Mouse (Mus musculus): ENCODE measurements around the gene Fam19a4.

Gene Fam19a4

GRCm38 (mm10) chr6:97060074-97060681 lies at the start of gene Fam19a4:
TSS of gene Fam19a4 (minus strand) at chr6:97060413.
- peak; percentile 51 for DNase-seq

- DNase-seq: peak; percentile 70
Observed at GRCm38 (mm10) chr6:97106777-97107176, 46.6 kb upstream of the Fam19a4 start.

- no peak for DNase-seq
Observed at GRCm38 (mm10) chr6:97106106-97106505, 45.9 kb upstream of the Fam19a4 start.

- no peak for DNase-seq
Observed at GRCm38 (mm10) chr6:97104264-97104852, 44.1 kb upstream of the Fam19a4 start.

- DNase-seq: no peak
Observed at GRCm38 (mm10) chr6:97101958-97102702, 41.9 kb upstream of the Fam19a4 start.

- DNase-seq: peak; percentile 9
Observed at GRCm38 (mm10) chr6:97101190-97101957, 41.2 kb upstream of the Fam19a4 start.

- no peak for DNase-seq
Observed at GRCm38 (mm10) chr6:97082336-97082735, 22.1 kb upstream of the Fam19a4 start.

- no peak for DNase-seq
Observed at GRCm38 (mm10) chr6:97080016-97080415, 19.8 kb upstream of the Fam19a4 start.

- DNase-seq: no peak
Observed at GRCm38 (mm10) chr6:97059599-97059998, 614 bp downstream of the Fam19a4 start.

GRCm38 (mm10) chr6:97052196-97052770 lies 7.9 kb downstream of the Fam19a4 start:
- DNase-seq: no peak

- no peak for DNase-seq
Observed at GRCm38 (mm10) chr6:97048403-97048802, 11.8 kb downstream of the Fam19a4 start.

GRCm38 (mm10) chr6:97046541-97046940 lies 13.7 kb downstream of the Fam19a4 start:
- no peak for DNase-seq

- no peak for DNase-seq
Observed at GRCm38 (mm10) chr6:97027110-97027677, 33.0 kb downstream of the Fam19a4 start.

GRCm38 (mm10) chr6:97019323-97019722 lies 40.9 kb downstream of the Fam19a4 start:
- no peak for DNase-seq

- no peak for DNase-seq
Observed at GRCm38 (mm10) chr6:97016711-97017110, 43.5 kb downstream of the Fam19a4 start.

- DNase-seq: no peak
Observed at GRCm38 (mm10) chr6:97016018-97016417, 44.2 kb downstream of the Fam19a4 start.

GRCm38 (mm10) chr6:97006513-97007094 lies 53.6 kb downstream of the Fam19a4 start:
- peak; percentile 62 for DNase-seq

GRCm38 (mm10) chr6:97005038-97005437 lies 55.2 kb downstream of the Fam19a4 start:
- peak; percentile 37 for DNase-seq

- DNase-seq: no peak
Observed at GRCm38 (mm10) chr6:96995556-96996159, 64.6 kb downstream of the Fam19a4 start.

GRCm38 (mm10) chr6:96991741-96992140 lies 68.5 kb downstream of the Fam19a4 start:
- no peak for DNase-seq

GRCm38 (mm10) chr6:96977537-96977936 lies 82.7 kb downstream of the Fam19a4 start:
- no peak for DNase-seq

- peak; percentile 56 for DNase-seq
Observed at GRCm38 (mm10) chr6:96944796-96945195, 115.4 kb downstream of the Fam19a4 start.

Measured in kidney, postnatal 14 days (tissue).